Mouse (Mus musculus) stomach, postnatal 0 days (tissue): Measurements from ENCODE around the gene Pde6b. TPM values are rescaled to one million over a fixed set of nuclear protein-coding genes. Genes with fewer than 3 reads are reported as not detected.
A peak's percentile ranks its signal among the peaks of the same experiment; 100 is the strongest.

Source experiments
- ATAC-seq: fragments of 200-750 bp; cut with Nextera tagmentation; 2 replicates; pipeline ENCODE4 v1.8.0; 2017; ENCODE audit not compliant: low FRiP score, low TSS enrichment
- DNase-seq: peaks from one replicate; pipeline ENCODE4 v3.0.0-alpha.2; 2016; ENCODE audit warnings: low spot score
- H3K27ac ChIP-seq: fragments of 300-500 bp; sonication (generic); replicated peaks from 2 replicates; pipeline ENCODE4 v1.5.1; 2014; ENCODE audit warnings: mild to moderate bottlenecking, control low read depth
- H3K27me3 ChIP-seq: fragments of 300-500 bp; sonication (generic); 2 replicates; pipeline ENCODE4 v1.6.1; 2014; ENCODE audit warnings: low read length; ENCODE audit not compliant: control insufficient read depth, insufficient read depth
- H3K36me3 ChIP-seq: fragments of 300-500 bp; sonication (generic); 2 replicates; pipeline ENCODE4 v1.6.1; 2014; ENCODE audit warnings: low read length, mixed read lengths; ENCODE audit not compliant: control insufficient read depth, insufficient read depth
- H3K4me1 ChIP-seq: fragments of 300-500 bp; sonication (generic); replicated peaks from 2 replicates; pipeline ENCODE4 v1.6.1; 2014; ENCODE audit warnings: antibody characterized with exemption; ENCODE audit not compliant: control insufficient read depth, insufficient read depth
- H3K4me2 ChIP-seq: fragments of 300-500 bp; sonication (generic); replicated peaks from 2 replicates; pipeline ENCODE4 v1.6.1; 2014; ENCODE audit warnings: low read depth, mild to moderate bottlenecking, control low read depth, moderate library complexity
- H3K4me3 ChIP-seq: fragments of 300-500 bp; sonication (generic); 2 replicates; pipeline ENCODE4 v1.5.1; 2014; ENCODE audit warnings: low read depth, low read length, control low read depth
- H3K9ac ChIP-seq: fragments of 300-500 bp; sonication (generic); 2 replicates; pipeline ENCODE4 v1.6.1; 2014; ENCODE audit warnings: mild to moderate bottlenecking, low read length, control low read depth, mixed read lengths
- H3K9me3 ChIP-seq: fragments of 300-500 bp; sonication (generic); 2 replicates; pipeline ENCODE4 v1.6.1; 2016; ENCODE audit warnings: low read length; ENCODE audit not compliant: control insufficient read depth
- CTCF ChIP-seq: IDR thresholded peaks from 2 replicates; pipeline ENCODE4 v1.5.1; 2016; ENCODE audit warnings: antibody characterized with exemption, low read depth, mild to moderate bottlenecking, moderate library complexity
- EP300 ChIP-seq: optimal IDR thresholded peaks from 2 replicates; pipeline ENCODE3; 2016; ENCODE audit warnings: antibody characterized with exemption
- WGBS: fragments of 180-500 bp; shearing (Covaris S2); extraction: QIAGEN DNeasy Blood & Tissue Kit; methylation state at CpG from one replicate; pipeline ENCODE4 v1.1.7; 2014; 5-methylcytosine and 5-hydroxymethylcytosine counted together
- polyA plus RNA-seq: library from polyadenylated mRNA; unstranded; fragments of >200 nt; fragmentation: Nextera tagmentation; extraction: Ambion mirVana; gene quantifications from 2 replicates; pipeline ENCODE4 v1.2.1, GENCODE M21; 2015

The Pde6b gene
- polyA plus RNA-seq, 1 experiment from 2014 or later, result 0.12 TPM

- peak; percentile 38 for DNase-seq
- Histone ChIP-seq H3K4me2 (peak overlapping the region; percentile 94), H3K27me3 (peaks cover 37% of the 10 kb centered on the region), H3K9me3 (no peaks in the 10 kb centered on the region), H3K36me3 (no peaks in the 10 kb centered on the region), H3K4me1 (0 out of 2 replicates have a peak, but pooled peaks cover 6% of the 10 kb centered on the region), H3K27ac (no peak overlapping the region), H3K4me3 (peak overlapping the region; percentile 57), H3K9ac (peak overlapping the region; percentile 50)
- ATAC-seq, result peak; percentile 36; the same call in 1 of the 2 replicates
- WGBS, result under 1% methylated on average over 50 of the region's 100 CpGs
- TF ChIP-seq CTCF (peak; percentile 34), EP300 (no peak)
These were observed 21.0 kb upstream of the Pde6b start for GRCm38 (mm10) chr5:108366984-108367841.

GRCm38 (mm10) chr5:108367871-108368332 is 20.3 kb upstream of the Pde6b start, which contains the start of gene Gm42517:
Gene Gm42517 (minus strand): TSS chr5:108367922.
- TF ChIP-seq EP300 (no peak), CTCF (no peak)
- Histone ChIP-seq H3K4me1 (0 out of 2 replicates have a peak, but pooled peaks cover 6% of the 10 kb centered on the region), H3K36me3 (no peaks in the 10 kb centered on the region), H3K27me3 (peaks cover 37% of the 10 kb centered on the region), H3K4me2 (peak within 1 kb of the TSS; percentile 94), H3K4me3 (peak within 1 kb of the TSS; percentile 57), H3K9me3 (no peaks in the 10 kb centered on the region), H3K9ac (peak within 1 kb of the TSS; percentile 50), H3K27ac (no peak within 1 kb of the TSS)
- ATAC-seq (peak; percentile 22; the same call in 1 of the 2 replicates), DNase-seq (peak; percentile 17)
- 2% methylated on average over 24 of the region's 36 CpGs for WGBS

- Histone ChIP-seq H3K4me3 (peak overlapping the region; percentile 44), H3K4me2 (peak overlapping the region; percentile 75), H3K36me3 (no peaks in the 10 kb centered on the region), H3K4me1 (0 out of 2 replicates have a peak, but pooled peaks cover 6% of the 10 kb centered on the region), H3K9ac (no peak overlapping the region), H3K27me3 (peaks cover 37% of the 10 kb centered on the region), H3K27ac (no peak overlapping the region), H3K9me3 (no peaks in the 10 kb centered on the region)
- no peak for DNase-seq
- TF ChIP-seq CTCF (no peak), EP300 (no peak)
- 9% methylated on average over 6 of the region's 6 CpGs for WGBS
- ATAC-seq, result no peak
These were observed 19.7 kb upstream of the Pde6b start for GRCm38 (mm10) chr5:108368446-108368845.

- H3K27ac ChIP-seq, result no peak overlapping the region
- H3K4me2 ChIP-seq, result peak overlapping the region; percentile 75
- H3K36me3 ChIP-seq, result no peaks in the 10 kb centered on the region
- H3K9me3 ChIP-seq, result no peaks in the 10 kb centered on the region
- DNase-seq (peak; percentile 45), ATAC-seq (no peak)
- H3K9ac ChIP-seq, result peak overlapping the region; percentile 14; the same call in 1 of the 2 replicates
- H3K4me1 ChIP-seq, result 0 out of 2 replicates have a peak, but pooled peaks cover 6% of the 10 kb centered on the region
- peaks cover 34% of the 10 kb centered on the region for H3K27me3 ChIP-seq
- TF ChIP-seq EP300 (no peak), CTCF (no peak)
- under 1% methylated on average over 49 of the region's 49 CpGs for WGBS
- H3K4me3 ChIP-seq, result peak overlapping the region; percentile 44
These were observed 19.2 kb upstream of the Pde6b start for GRCm38 (mm10) chr5:108368851-108369621.

GRCm38 (mm10) chr5:108369964-108370363 is 18.2 kb upstream of the Pde6b start:
- TF ChIP-seq EP300 (no peak), CTCF (no peak)
- H3K27ac ChIP-seq, result no peak overlapping the region
- 3% methylated on average over 6 of the region's 6 CpGs for WGBS
- H3K9me3 ChIP-seq, result no peaks in the 10 kb centered on the region
- DNase-seq, result no peak
- H3K4me2 ChIP-seq, result no peak overlapping the region
- H3K9ac ChIP-seq, result no peak overlapping the region
- no peaks in the 10 kb centered on the region for H3K36me3 ChIP-seq
- ATAC-seq, result no peak
- 0 out of 2 replicates have a peak, but pooled peaks cover 6% of the 10 kb centered on the region for H3K4me1 ChIP-seq
- H3K27me3 ChIP-seq, result peaks cover 33% of the 10 kb centered on the region
- H3K4me3 ChIP-seq, result no peak overlapping the region
